Mouse (Mus musculus) small intestine, adult 10 weeks (tissue): ENCODE results near the gene Zfp111. TPM values are rescaled to one million over a fixed set of nuclear protein-coding genes. Genes with fewer than 3 reads are reported as not detected.

Source experiments
- polyA plus RNA-seq: library from polyadenylated mRNA; stranded (reverse); fragments of 350-450 nt; fragmentation: Illumina TruSeq; extraction: RNeasy Lipid Tissue Mini Kit (QIAGEN cat#74804); gene quantifications from one replicate; pipeline ENCODE4 v1.2.3, GENCODE M21; 2014; ENCODE audit warnings: low replicate concordance

The Zfp111 gene
- 3.9 TPM for polyA plus RNA-seq

GRCm38 (mm10) chr7:24211343-24211742 lies at the start of gene Zfp111:
Gene Zfp111 (minus strand): TSS chr7:24211443.

GRCm38 (mm10) chr7:24254633-24255474 lies 43.6 kb upstream of the Zfp111 start, which contains the start of gene Zfp108:
Gene Zfp108 (plus strand): TSS chr7:24254794.

GRCm38 (mm10) chr7:24237040-24237791 lies 26.0 kb upstream of the Zfp111 start, which contains the start of gene Zfp109:
Gene Zfp109 (minus strand): TSS chr7:24237560.

GRCm38 (mm10) chr7:24174618-24175336 lies 36.5 kb downstream of the Zfp111 start, which contains the start of gene Zfp114:
Gene Zfp114 (plus strand): TSS chr7:24175060.

Other genes starting within 250 kb of the Zfp111 start
- not detected for gene Vmn1r181, start 236.8 kb downstream of the Zfp111 start, polyA plus RNA-seq
- not detected for gene V1rd19, start 209.8 kb downstream of the Zfp111 start, polyA plus RNA-seq
- not detected for gene Vmn1r183, start 158.2 kb downstream of the Zfp111 start, polyA plus RNA-seq
- 7.6 TPM for gene Zfp180, start 129.5 kb downstream of the Zfp111 start, polyA plus RNA-seq
- gene Zfp112, start 99.1 kb downstream of the Zfp111 start, polyA plus RNA-seq: 1.0 TPM
- gene Zfp235, start 77.3 kb downstream of the Zfp111 start, polyA plus RNA-seq: 4.6 TPM
- 0.11 TPM for gene Zfp114, start 36.4 kb downstream of the Zfp111 start, polyA plus RNA-seq
- 1.0 TPM for gene Zfp109, start 26.1 kb upstream of the Zfp111 start, polyA plus RNA-seq
- 2.0 TPM for gene Zfp108, start 43.4 kb upstream of the Zfp111 start, polyA plus RNA-seq
- 2.7 TPM for gene Zfp93, start 59.0 kb upstream of the Zfp111 start, polyA plus RNA-seq
- gene Zfp61, start 89.8 kb upstream of the Zfp111 start, polyA plus RNA-seq: 2.2 TPM
- gene Zfp94, start 105.2 kb upstream of the Zfp111 start, polyA plus RNA-seq: 0.85 TPM
- not detected for gene Tescl, start 122.5 kb upstream of the Zfp111 start, polyA plus RNA-seq
- gene Lypd5, start 137.8 kb upstream of the Zfp111 start, polyA plus RNA-seq: not detected
- gene Kcnn4, start 158.8 kb upstream of the Zfp111 start, polyA plus RNA-seq: 0.11 TPM
- gene Smg9, start 188.2 kb upstream of the Zfp111 start, polyA plus RNA-seq: 0.33 TPM
- gene Irgc1, start 240.9 kb upstream of the Zfp111 start, polyA plus RNA-seq: not detected